Mouse (Mus musculus) bone marrow macrophage, adult 2 months (primary cell): ENCODE measurements around the gene Tmem121. TPM values are rescaled to one million over a fixed set of nuclear protein-coding genes. Genes with fewer than 3 reads are reported as not detected.
A peak's percentile ranks its signal among the peaks of the same experiment; 100 is the strongest.

Experiments used
- H3K27ac ChIP-seq: 2 replicates; pipeline ENCODE4 v1.5.1; 2012; ENCODE audit warnings: low read depth, low read length; ENCODE audit not compliant: insufficient read depth
- H3K4me1 ChIP-seq: 2 replicates; pipeline ENCODE4 v1.6.1; 2012; ENCODE audit warnings: low read length; ENCODE audit not compliant: control insufficient read depth, insufficient read depth
- H3K4me3 ChIP-seq: 2 replicates; pipeline ENCODE4 v1.5.1; 2012; ENCODE audit warnings: mild to moderate bottlenecking, low read length, moderate library complexity; ENCODE audit not compliant: insufficient read depth
- CTCF ChIP-seq: IDR thresholded peaks from 2 replicates; pipeline ENCODE4 v1.5.1; 2012; ENCODE audit warnings: low read depth, mild to moderate bottlenecking, low read length, moderate library complexity
- POLR2A ChIP-seq: IDR thresholded peaks from 2 replicates; pipeline ENCODE4 v1.6.1; 2012; ENCODE audit warnings: mild to moderate bottlenecking, low read depth, low read length, borderline replicate concordance
- polyA plus RNA-seq: library from polyadenylated mRNA; stranded (reverse); fragments of >200 nt; gene quantifications from 2 replicates; pipeline ENCODE4 v1.2.4, GENCODE M21; 2012; ENCODE audit not compliant: missing spikeins, insufficient read depth, insufficient read length

Tmem121 gene
- polyA plus RNA-seq, 1 experiment: not detected

DNA sequence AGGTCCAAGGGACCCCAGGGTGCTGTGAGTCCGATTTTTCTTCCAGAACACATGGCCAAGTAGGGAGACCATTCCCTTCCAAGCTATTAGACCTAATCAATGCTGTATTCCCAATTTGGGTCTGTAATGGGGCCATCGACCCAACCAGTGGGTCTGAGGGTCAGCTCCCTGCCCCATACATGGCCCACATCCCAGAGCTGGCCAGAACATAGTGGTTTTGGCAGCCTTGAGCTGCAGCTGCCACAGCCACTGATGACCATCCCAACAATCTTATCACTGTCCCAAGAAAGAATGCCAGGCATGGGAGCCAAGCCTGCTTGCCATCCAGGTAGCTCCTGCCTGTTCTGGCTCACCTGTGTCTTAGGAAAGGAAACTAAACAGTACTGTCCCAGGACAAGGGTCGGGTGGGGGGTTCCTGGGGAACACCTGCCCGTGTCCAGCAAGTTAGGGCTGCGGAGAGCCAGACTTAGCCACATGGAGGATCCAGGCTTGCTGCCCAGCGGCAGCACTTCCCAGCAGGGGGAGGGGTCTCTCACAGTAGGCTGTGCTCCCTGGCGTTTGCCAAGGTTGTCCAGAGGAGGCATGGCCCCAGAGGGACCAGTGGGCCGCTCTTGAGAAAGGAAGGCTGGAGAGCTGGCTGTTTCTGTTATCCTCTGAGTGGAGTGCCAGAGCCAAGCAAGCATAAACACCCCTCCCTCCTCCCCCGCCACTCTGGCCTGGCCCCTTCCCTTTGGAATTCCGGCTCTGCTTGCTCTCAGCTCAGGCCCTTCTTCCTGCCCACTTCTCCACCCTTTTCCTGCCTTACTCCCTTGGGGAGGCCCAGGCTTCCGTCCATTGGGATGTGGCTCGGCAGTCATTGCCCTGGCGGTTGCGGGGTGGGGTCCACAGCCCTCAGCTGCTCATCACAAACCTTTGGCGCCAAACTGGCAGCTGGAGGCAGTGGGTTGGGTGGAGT, 43.4 kb upstream of the Tmem121 start:
- H3K4me3 ChIP-seq: no peak overlapping the region

DNA sequence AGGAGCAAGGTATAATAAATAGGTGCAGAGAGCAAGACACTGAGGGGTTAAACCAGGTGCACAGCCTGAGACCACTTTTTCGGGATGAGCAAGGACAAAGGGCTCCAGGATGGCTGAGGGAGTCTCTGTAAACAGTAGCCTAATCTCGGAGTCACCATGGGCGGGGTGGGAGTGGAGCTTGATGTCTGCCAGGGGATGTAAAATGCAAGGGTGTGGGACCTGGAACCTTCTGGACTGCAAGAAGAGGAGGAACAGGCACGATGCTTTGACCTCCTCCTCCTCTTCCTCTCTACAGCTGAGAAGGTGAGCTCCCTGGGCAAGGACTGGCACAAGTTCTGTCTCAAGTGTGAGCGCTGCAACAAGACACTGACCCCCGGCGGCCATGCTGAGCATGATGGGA, 42.6 kb upstream of the Tmem121 start:
- Histone ChIP-seq H3K27ac (no peak overlapping the region), H3K4me3 (no peak overlapping the region), H3K4me1 (peaks cover 6% of the 10 kb centered on the region)
- no peak for TF ChIP-seq CTCF
- no peak for TF ChIP-seq POLR2A

More for the DNA sequence above, 43.4 kb upstream of the Tmem121 start:
- no peak for TF ChIP-seq CTCF
- TF ChIP-seq POLR2A: no peak
- no peak overlapping the region for H3K27ac ChIP-seq
- H3K4me1 ChIP-seq: peaks cover 6% of the 10 kb centered on the region

DNA sequence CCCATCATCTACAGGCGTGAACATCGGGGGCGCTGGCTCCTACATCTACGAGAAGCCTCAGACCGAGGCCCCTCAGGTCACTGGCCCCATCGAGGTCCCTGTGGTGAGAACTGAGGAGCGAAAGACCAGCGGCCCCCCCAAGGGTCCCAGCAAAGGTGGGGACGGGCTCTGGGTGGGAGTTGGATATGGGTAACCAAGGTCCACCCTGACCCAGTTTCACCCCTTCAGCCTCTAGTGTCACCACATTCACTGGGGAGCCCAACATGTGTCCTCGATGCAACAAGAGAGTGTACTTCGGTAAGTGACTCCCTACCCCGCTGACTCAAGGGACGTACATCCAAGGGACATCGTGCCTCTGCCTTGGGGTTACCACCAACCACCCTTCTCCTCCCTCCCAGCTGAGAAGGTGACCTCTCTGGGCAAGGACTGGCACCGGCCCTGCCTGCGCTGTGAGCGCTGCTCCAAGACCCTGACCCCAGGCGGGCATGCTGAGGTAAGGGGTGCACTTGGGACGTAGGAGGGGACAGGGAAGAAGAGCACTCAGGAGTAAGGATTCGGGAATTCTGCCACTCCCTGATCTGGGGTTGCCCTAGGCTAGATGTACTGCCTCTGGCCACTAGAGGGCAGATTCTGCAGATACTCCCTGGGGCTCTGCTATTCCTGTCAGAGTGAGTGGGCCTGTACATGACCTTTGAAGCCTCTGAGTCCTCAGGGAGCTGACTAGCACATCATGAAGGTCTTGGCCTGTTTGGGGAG, 41.6 kb upstream of the Tmem121 start:
- TF ChIP-seq CTCF (peak; percentile 93), POLR2A (no peak)
- Histone ChIP-seq H3K4me3 (no peak overlapping the region), H3K27ac (no peak overlapping the region), H3K4me1 (peaks cover 6% of the 10 kb centered on the region)

DNA sequence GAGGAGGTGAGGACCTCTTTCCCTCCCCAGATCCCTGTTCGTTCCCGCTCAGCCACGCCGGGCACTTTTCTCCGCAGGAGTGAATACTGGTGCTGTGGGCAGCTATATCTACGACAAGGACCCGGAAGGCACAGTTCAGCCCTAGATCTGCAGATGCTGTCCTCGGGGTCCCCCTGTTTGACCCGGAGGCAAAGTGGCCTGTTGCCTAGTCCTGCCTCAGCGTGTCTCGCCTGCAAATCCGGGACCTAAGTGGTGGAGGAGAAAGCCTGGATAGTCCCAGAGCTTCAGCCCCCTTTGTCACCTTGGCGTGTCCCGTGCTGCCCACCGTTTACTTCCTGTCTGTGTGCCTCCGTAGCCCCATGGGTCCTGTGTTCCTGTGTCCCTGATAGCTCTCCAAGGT, 40.8 kb upstream of the Tmem121 start:
- H3K27ac ChIP-seq: no peak overlapping the region
- peaks cover 6% of the 10 kb centered on the region for H3K4me1 ChIP-seq
- H3K4me3 ChIP-seq: no peak overlapping the region
- TF ChIP-seq CTCF: no peak
- no peak for TF ChIP-seq POLR2A

DNA sequence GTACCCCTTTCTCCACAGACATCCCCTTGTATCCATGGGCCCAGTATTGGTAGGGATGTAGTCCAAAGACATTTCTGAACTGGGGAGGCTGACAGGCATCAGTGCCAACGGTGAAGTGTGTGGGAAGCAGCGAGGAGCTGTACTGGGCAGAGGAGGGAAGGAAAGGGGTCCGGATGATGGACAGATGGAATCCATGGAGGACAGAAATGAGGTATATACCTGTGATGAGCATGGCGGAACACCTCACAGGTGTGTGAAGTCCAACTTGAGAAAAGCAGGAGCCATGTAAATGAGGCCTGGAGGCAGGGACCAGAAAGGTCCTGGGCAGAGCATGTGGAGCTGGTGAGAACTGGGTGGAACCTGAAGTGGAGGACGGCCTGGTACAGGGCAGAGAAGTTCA, 40.1 kb upstream of the Tmem121 start:
- peaks cover 5% of the 10 kb centered on the region for H3K4me1 ChIP-seq
- no peak overlapping the region for H3K27ac ChIP-seq

DNA sequence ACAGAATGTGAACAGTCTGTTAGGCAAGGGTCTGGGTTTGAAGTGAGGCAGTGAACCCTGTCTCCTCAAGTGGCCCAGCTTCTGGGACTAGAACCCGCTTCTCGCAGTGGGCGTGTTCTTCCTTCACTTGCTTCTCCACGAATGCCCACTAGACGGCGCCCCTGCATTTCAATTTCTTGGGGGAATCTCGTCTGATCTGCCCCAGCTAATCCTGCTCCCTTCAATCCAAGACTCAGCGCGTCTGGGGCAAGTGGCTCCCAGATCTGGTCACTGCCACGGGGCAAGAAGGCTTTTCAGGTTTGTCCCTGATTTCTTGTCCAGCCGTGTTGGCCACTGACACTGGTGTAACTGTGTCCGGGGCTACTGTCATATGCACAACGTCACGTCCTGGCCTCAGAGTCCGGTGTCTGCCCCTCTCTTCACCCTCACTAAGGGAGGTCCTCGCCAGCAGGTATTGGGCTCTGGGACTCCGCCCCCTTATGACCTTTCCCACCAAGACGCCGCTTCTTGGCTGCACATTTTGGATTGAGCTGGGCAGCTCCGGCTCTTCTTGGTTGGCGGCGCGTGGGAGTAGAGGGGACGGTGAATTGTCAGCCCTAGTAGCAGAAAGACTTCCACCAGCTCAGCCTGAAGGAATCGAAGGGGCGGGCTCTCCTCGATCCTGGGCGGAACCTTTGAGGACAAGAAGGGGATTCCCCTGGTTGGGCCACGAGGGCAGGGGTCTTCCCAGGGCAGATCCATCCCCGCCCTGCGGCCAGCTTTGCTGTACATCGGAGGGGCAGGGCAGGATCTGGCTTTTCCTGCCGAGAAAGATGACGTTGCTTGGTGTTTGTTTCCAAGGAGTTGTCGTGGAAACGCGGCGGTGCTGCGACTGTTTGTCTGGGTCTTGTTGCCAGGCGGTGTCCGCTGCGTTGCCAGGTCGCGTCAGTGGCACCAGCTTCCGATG, 39.3 kb upstream of the Tmem121 start, which contains the start of gene Crip1:
Gene Crip1, plus strand, starts transcription at position 205 of the 946 bp plus-strand sequence.
- TF ChIP-seq POLR2A: no peak
- TF ChIP-seq CTCF: peak; percentile 93
- H3K27ac ChIP-seq: no peak within 1 kb of the TSS
- H3K4me1 ChIP-seq: peaks cover 4% of the 10 kb centered on the region
- peak within 1 kb of the TSS; percentile 55 for H3K4me3 ChIP-seq

More for the DNA sequence above, 40.1 kb upstream of the Tmem121 start:
- no peak overlapping the region for H3K4me3 ChIP-seq
- TF ChIP-seq POLR2A: no peak
- no peak for TF ChIP-seq CTCF

DNA sequence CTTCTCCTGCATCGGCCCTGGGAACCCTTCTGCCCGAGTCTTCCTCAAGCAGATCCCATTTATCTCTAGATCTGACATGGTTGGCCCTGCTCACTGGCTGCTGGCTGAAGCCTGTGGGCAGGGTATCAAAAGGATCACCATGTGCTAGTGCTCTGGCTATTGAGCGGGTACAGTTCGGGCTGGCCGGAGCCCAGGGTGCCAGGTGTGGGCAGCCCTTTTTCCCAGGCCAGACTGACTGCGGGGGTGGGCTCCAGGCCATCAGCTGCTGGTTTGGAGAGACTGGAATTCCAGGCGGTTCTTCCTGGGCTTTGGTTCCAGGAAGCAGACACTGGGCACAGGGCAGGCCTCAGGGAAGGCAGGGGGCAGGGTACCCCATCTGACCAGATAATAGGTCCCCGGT, 38.2 kb upstream of the Tmem121 start:
- TF ChIP-seq POLR2A (no peak), CTCF (no peak)
- Histone ChIP-seq H3K4me1 (peaks cover 8% of the 10 kb centered on the region), H3K4me3 (no peak overlapping the region), H3K27ac (no peak overlapping the region)

DNA sequence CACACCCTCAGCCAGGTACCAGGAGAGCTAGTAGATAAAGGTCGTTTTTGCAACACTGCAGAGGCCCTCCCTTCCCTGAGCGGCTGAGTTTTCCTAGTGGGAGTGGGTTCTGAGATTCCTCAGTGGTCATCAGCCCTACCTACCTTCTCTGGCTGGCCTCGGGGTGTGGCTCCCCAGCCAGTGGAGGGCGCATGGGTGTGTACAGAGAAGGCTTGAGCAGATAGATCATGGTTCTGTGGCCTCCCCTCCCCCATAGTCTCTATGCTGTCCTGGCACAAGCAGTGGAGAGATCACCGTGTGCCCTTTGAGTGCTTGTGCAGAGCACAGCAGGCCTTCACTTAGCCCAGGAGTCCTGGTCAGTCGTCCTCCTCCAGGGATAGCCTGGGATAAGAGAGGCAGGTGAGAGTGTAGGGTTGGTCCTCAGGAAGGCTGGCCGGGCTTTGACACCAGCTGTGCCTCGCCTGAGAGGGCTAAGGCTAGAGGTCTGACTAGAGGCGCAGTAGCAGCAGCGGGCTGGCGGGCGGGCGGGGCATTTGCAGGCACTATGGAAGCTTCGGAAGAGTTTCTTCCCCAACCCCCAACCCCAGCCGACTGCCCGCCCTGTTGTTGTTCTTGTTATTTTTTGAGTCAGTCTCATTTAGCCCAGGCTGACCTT, 37.2 kb upstream of the Tmem121 start:
- Histone ChIP-seq H3K4me3 (no peak overlapping the region), H3K4me1 (peaks cover 12% of the 10 kb centered on the region), H3K27ac (no peak overlapping the region)
- TF ChIP-seq POLR2A (no peak), CTCF (no peak)

DNA sequence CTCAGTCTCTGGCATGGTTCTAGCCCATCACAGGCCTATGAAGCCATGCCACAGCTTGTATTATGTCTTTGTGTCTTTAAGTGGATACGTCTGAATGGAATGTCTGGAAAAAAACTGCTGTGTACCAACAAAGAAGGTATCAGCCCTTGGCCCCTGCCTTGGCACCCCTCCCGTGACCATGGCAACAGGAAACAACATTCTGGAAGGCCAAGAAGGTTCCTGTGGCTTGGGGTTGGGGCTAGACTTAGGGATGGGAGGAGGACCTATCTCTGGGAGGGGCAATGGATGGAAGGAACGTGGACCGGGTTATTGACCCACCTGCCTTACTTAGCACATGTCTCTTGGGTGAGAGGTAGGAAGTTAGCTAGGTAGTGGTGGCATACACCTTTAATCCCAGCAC, 36.4 kb upstream of the Tmem121 start:
- H3K27ac ChIP-seq: no peak overlapping the region
- no peak for TF ChIP-seq CTCF
- TF ChIP-seq POLR2A: no peak
- H3K4me1 ChIP-seq: peaks cover 19% of the 10 kb centered on the region
- no peak overlapping the region for H3K4me3 ChIP-seq
